Mouse (Mus musculus): ENCODE measurements around the gene Zfp36. TPM values are rescaled to one million over a fixed set of nuclear protein-coding genes. Genes with fewer than 3 reads are reported as not detected.

Zfp36 gene
- polyA plus RNA-seq (2012; rRNA removed) (12.3 and 19.0 TPM in 2 replicates), polyA plus RNA-seq (2014; fragmentation: Nextera tagmentation; extraction: Ambion mirVana) (16.0 TPM in 2 replicates)

DNA sequence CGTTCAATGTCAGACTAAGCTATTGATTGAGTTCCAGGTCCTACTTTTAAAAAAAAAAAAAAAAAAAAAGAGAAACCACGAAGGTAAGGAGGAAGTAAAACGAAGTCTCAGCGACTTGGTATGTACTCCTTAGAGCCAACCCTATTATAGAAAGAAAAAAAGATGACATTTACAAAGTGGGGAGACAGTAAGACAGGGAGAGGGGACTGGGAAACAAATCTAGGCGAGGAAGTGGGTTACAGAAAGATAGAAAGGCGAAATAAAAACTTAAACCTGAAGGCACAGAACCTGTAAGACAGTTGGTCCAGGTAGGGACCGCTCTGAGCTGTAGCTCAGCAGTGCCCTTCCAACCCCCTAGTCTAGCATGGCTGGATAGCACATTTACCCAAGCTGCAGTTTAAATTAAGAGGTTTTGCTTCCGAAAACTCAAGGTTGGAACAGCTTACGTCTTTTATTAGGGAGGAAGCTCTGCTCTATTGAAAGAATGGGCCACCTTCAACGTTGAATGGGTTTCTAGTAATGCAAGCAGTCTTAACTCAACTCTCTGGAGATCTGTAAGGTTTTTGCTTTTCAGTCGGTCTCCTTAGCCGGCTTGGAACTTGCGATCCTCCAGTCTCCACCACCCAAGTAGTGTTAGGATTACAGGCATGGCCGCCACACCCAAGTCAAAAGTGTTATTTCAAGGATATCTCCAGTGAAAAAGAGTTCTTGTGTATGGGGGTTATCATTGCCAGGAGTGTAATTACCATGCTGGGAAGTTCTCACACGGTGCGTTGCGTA, at the start of gene Zfp36:
Zfp36 (minus strand) TSS at position 17 of the 780 bp plus-strand sequence.
- H3K4me1 ChIP-seq (ENCODE audit: control insufficient read depth, insufficient read depth, low read length): peaks cover 66% of the 10 kb centered on the region

DNA sequence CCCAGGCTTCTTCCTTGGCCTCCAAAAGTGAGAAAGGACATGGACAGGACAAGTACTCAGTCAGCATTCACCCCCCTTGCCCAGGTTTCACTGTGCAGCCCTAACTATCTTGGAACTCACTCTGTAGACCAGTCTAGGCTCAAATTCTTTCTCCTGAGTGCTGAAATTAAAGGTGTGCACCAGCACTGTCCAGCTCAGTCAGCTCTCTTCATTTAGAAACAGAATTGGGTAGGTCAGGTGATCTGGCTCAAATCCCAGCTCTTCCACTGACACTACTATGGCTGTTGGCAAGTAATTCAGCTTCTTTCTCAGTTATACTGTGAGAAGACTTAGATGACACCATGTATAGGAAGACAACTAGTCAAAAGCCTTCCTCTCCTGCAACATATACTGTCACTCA, 47.7 kb upstream of the Zfp36 start:
- DNase-seq (ENCODE audit: low spot score): no peak
- H3K4me3 ChIP-seq (replicated peaks; ENCODE audit: low read length): no peak overlapping the region
- H3K4me2 ChIP-seq (replicated peaks; ENCODE audit: low read depth, low read length, severe bottlenecking): no peak overlapping the region
- no peak for TF ChIP-seq POLR2A (IDR thresholded peaks at IDR 0.05; ENCODE audit: borderline replicate concordance, extremely low read depth, insufficient read depth, insufficient read length)
- peaks cover 26% of the 10 kb centered on the region for H3K36me3 ChIP-seq (ENCODE audit: control insufficient read depth, insufficient read depth, low read length)
- no peak for ATAC-seq (ENCODE audit: low FRiP score, low read depth)
- H3K27ac ChIP-seq (replicated peaks; ENCODE audit: low read depth, low read length): no peak overlapping the region
- H3K4me1 ChIP-seq (ENCODE audit: control insufficient read depth, insufficient read depth, low read length): no peaks in the 10 kb centered on the region
- H3K9me3 ChIP-seq (ENCODE audit: control insufficient read depth, low read length): no peaks in the 10 kb centered on the region
- no peaks in the 10 kb centered on the region for H3K27me3 ChIP-seq (ENCODE audit: control insufficient read depth, insufficient read depth, low read length)
- no peak overlapping the region for H3K9ac ChIP-seq (ENCODE audit: low read depth, low read length, severe bottlenecking)

More for the DNA sequence above, at the start of gene Zfp36:
- peak within 1 kb of the TSS; percentile 73 for H3K4me3 ChIP-seq (replicated peaks; ENCODE audit: low read length)
- peak within 1 kb of the TSS; percentile 95 for H3K27ac ChIP-seq (replicated peaks; ENCODE audit: low read depth, low read length)
- H3K27me3 ChIP-seq (ENCODE audit: control insufficient read depth, insufficient read depth, low read length): no peaks in the 10 kb centered on the region
- H3K9me3 ChIP-seq (ENCODE audit: control insufficient read depth, low read length): no peaks in the 10 kb centered on the region
- DNase-seq (ENCODE audit: low spot score): no peak
- peak within 1 kb of the TSS; percentile 75 for H3K9ac ChIP-seq (ENCODE audit: low read depth, low read length, severe bottlenecking)
- H3K36me3 ChIP-seq (ENCODE audit: control insufficient read depth, insufficient read depth, low read length): peaks cover 11% of the 10 kb centered on the region
- TF ChIP-seq POLR2A (IDR thresholded peaks at IDR 0.05; ENCODE audit: borderline replicate concordance, extremely low read depth, insufficient read depth, insufficient read length): no peak
- no peak for ATAC-seq (ENCODE audit: low FRiP score, low read depth)
- WGBS: 43% methylated on average over 17 of the region's 17 CpGs
- peak within 1 kb of the TSS; percentile 94 for H3K4me2 ChIP-seq (replicated peaks; ENCODE audit: low read depth, low read length, severe bottlenecking)

DNA sequence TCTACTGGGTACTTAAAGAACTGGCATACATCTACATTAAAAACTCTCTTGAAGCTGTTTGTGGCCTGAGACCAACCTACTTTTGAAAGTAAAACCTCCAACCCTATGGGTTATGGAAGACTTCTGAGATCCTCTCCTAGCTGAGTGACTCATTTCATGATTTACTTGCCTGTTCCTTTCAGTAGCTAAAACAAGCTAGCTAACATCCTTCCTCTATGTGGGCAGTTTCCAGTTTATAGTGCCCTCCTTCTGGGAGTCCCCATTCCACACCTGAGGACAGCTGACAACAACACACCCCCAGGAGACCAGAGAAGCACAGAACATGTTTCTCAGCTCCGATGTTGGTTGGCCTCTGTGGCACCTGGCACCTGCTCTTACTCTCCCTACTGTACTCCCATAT, 43.0 kb upstream of the Zfp36 start:
- Histone ChIP-seq H3K27ac (replicated peaks; ENCODE audit: low read depth, low read length) (no peak overlapping the region), H3K9me3 (ENCODE audit: control insufficient read depth, low read length) (no peaks in the 10 kb centered on the region), H3K27me3 (ENCODE audit: control insufficient read depth, insufficient read depth, low read length) (no peaks in the 10 kb centered on the region), H3K4me3 (replicated peaks; ENCODE audit: low read length) (no peak overlapping the region), H3K36me3 (ENCODE audit: control insufficient read depth, insufficient read depth, low read length) (peaks cover 56% of the 10 kb centered on the region), H3K4me1 (ENCODE audit: control insufficient read depth, insufficient read depth, low read length) (no peaks in the 10 kb centered on the region), H3K4me2 (replicated peaks; ENCODE audit: low read depth, low read length, severe bottlenecking) (no peak overlapping the region), H3K9ac (ENCODE audit: low read depth, low read length, severe bottlenecking) (no peak overlapping the region)
- ATAC-seq (ENCODE audit: low FRiP score, low read depth): no peak
- TF ChIP-seq POLR2A (IDR thresholded peaks at IDR 0.05; ENCODE audit: borderline replicate concordance, extremely low read depth, insufficient read depth, insufficient read length): no peak
- WGBS: 92% methylated on average over 1 of the region's 1 CpGs
- DNase-seq (ENCODE audit: low spot score): no peak

DNA sequence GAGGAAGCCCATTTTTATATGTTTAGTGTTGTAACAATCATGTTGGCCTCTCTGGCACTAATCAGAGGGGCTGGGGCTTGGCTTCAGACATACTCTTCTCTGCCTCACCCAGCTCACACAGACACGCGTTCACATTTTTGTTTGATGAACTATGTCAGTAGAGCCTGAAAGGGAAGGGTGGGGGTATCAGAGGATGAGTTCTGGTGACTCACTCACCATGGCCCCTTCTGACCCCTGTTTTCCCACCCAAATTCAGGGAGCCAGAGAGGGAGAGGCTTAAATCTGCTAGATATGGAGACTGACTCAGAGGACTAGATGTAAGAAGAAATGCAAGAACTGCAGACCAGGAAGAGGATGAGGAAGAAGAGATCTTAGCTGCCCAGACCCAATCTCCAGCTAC, 39.4 kb upstream of the Zfp36 start:
- H3K4me2 ChIP-seq (replicated peaks; ENCODE audit: low read depth, low read length, severe bottlenecking): no peak overlapping the region
- H3K9ac ChIP-seq (ENCODE audit: low read depth, low read length, severe bottlenecking): no peak overlapping the region
- H3K9me3 ChIP-seq (ENCODE audit: control insufficient read depth, low read length): no peaks in the 10 kb centered on the region
- no peak overlapping the region for H3K4me3 ChIP-seq (replicated peaks; ENCODE audit: low read length)
- ATAC-seq (ENCODE audit: low FRiP score, low read depth) (no peak), DNase-seq (ENCODE audit: low spot score) (no peak)
- TF ChIP-seq POLR2A (IDR thresholded peaks at IDR 0.05; ENCODE audit: borderline replicate concordance, extremely low read depth, insufficient read depth, insufficient read length): no peak
- H3K4me1 ChIP-seq (ENCODE audit: control insufficient read depth, insufficient read depth, low read length): no peaks in the 10 kb centered on the region
- peaks cover 85% of the 10 kb centered on the region for H3K36me3 ChIP-seq (ENCODE audit: control insufficient read depth, insufficient read depth, low read length)
- no peak overlapping the region for H3K27ac ChIP-seq (replicated peaks; ENCODE audit: low read depth, low read length)
- H3K27me3 ChIP-seq (ENCODE audit: control insufficient read depth, insufficient read depth, low read length): no peaks in the 10 kb centered on the region
- 90% methylated on average over 2 of the region's 2 CpGs for whole genome bisulfite sequencing

DNA sequence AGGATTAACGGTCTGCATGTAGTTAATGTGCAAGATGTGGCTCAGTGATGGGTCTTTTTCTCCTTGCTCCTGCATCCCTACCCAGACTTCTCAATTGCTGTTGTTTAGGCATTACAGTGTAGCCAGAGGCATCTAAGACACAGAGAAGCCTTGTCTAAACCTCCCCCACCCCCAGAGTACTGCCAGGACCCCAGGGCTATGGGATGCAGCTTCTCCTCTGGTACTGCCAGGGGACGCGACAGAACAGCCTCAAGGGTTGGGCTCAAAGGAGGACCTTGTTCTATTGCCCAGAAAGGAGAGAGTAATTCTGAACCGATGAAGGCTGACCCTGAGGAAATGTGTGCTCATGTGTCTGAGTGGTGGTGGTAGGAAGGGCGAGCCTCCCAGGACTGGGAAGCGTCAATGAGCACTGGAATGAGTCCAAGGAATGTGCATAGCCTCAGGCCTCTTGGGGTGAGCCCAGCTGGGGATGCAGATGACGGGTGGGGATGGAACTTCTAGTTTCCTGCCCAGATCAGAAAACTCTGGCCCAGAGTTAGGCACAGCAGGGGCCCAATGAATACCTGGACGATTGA, 38.1 kb upstream of the Zfp36 start:
- WGBS: 78% methylated on average over 8 of the region's 8 CpGs
- DNase-seq (ENCODE audit: low spot score) (peak; percentile 35), ATAC-seq (ENCODE audit: low FRiP score, low read depth) (0 out of 2 replicates have a peak, but pooled peaks have one; percentile 15)
- no peak overlapping the region for H3K4me2 ChIP-seq (replicated peaks; ENCODE audit: low read depth, low read length, severe bottlenecking)
- H3K27me3 ChIP-seq (ENCODE audit: control insufficient read depth, insufficient read depth, low read length): no peaks in the 10 kb centered on the region
- no peak overlapping the region for H3K27ac ChIP-seq (replicated peaks; ENCODE audit: low read depth, low read length)
- peaks cover 93% of the 10 kb centered on the region for H3K36me3 ChIP-seq (ENCODE audit: control insufficient read depth, insufficient read depth, low read length)
- no peak for TF ChIP-seq POLR2A (IDR thresholded peaks at IDR 0.05; ENCODE audit: borderline replicate concordance, extremely low read depth, insufficient read depth, insufficient read length)
- H3K4me3 ChIP-seq (replicated peaks; ENCODE audit: low read length): no peak overlapping the region
- H3K9me3 ChIP-seq (ENCODE audit: control insufficient read depth, low read length): no peaks in the 10 kb centered on the region
- no peaks in the 10 kb centered on the region for H3K4me1 ChIP-seq (ENCODE audit: control insufficient read depth, insufficient read depth, low read length)
- H3K9ac ChIP-seq (ENCODE audit: low read depth, low read length, severe bottlenecking): no peak overlapping the region

Measured in limb, embryonic 14.5 days (tissue).